Mouse (Mus musculus) cerebellum, postnatal 10 days (tissue): ENCODE results near the gene Usp11.

Experiments
- DNase-seq, 2 experiments: peaks; one replicate each; pipeline ENCODE4 v3.0.0; 2021; ENCODE audit warnings: mixed read lengths in 2 of 2

Usp11 gene

DNA sequence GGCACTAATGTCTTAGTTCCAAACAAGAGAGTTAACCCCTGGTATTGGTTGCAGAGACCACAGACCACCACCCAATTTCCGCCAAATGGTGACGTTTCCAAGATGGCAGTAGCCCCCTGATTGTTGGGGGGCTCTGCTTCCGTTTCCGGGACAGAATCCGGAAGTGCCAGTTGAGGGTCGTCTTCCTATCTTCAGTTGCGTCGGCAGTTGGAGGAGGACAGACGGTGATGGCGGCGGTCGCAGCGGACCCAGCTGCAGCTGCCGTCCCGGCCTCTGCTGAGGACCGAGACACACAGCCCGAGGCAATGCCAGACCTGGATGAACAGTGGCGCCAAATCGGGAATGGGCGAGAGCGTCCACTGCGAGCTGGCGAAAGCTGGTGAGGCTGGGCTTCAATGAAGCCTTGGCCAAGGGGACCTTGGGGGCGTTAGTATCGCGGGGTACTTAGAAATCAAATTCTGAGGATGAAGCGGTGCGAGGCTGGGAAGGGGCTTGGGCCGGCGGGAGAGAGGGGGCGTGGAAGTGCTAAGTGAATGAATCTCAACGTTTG, at the start of gene Usp11:
TSS of gene Usp11 (plus strand) at position 166 of the 550 bp plus-strand sequence.
- peak; percentile 77 to 79 for DNase-seq

DNA sequence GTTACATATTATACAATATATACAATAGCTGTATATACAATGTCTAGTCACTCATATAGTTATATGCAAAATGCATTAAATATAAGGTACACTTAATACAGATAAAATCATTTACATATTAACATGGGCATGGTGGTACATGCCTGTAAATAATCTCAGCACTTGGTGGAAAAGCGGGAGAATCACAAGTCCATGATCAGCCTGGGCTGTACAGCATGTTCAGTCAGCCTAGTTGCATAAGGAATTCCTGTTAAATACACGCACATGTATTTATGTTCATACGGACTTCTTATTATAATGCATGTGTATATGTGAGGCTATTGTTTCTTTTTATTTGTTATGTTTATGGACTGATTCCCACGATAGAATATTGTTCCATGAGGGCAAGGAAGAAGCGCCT, 46.1 kb upstream of the Usp11 start:
- no peak for DNase-seq

DNA sequence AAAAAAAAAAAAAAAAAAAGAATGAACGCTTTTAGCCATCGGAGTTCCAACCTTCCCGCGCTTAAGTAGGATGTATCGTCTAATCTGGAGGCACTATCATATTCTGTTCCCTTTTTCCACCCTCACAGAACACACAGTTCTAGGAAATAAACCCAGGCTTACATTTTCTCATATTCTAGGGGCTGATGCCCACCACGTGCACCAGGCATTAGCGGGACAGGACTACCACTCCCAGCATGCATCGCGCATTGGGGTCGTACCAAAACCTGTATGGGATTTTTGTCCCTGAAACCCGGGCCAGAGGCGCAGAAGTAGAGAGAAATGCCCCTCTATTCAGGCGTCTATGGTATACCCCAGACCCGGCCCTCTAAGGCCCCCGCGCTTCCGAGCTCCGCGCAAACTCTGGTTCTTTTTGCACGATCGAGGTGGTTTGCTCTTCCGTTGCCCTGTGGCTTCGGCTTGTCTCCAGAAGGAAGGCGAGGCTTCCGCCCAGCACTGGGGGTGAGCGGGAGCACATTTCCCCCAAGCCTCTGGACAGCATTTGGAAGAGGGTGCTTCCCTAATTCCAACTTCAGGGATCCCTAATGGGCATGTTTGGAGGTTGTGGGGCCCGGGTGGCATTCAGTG, 45.6 kb upstream of the Usp11 start, which contains the start of gene Uba1:
TSS of gene Uba1 (plus strand) at position 301 of the 627 bp plus-strand sequence.
- peak; percentile 84 to 91 for DNase-seq

DNA sequence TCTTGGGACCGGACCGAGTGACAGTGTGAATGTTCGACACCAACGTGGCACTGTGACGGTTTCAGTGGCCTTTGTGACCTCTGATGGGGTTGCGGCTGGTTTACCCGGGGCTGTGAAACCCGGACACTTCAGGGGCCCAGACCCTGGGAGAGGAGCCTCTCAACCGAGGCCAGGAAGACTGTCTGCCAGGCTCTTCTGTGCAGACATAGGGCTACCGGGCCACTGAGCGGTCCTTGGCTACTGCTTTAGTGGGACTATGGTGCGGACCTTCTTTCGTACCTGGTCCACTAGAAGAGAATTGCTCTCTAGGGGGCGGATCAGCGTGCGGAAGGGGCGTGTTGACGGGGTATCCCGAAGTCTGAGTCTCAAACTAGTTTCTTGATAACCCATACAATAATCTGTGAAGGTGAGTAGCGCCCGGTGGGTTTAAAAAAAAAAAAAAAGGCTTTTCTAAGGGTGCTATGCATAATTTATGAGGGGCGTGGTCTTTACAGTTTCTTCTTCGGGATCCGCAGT, 44.8 kb upstream of the Usp11 start:
- peak in 1 of 2 experiments; percentile 13 for DNase-seq

DNA sequence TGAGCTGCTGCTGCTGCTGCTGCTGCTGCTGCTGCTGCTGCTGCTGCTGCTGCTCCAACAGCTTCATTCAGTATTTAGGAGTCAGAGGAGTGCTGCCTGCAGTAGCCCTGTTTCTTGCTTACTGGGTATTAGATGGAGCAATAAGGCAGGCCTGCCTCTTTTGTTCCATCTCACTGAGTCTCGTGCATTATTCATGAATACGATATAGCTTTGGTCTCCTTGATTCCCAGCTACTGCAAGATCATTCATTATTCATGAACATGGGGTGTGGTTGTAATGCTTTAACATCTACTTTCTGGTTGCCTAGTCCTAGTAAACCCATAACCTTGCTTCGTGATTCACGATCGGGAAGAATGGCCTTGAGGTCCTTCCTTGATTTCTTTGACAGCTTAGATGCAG, 41.4 kb upstream of the Usp11 start:
- DNase-seq = no peak

DNA sequence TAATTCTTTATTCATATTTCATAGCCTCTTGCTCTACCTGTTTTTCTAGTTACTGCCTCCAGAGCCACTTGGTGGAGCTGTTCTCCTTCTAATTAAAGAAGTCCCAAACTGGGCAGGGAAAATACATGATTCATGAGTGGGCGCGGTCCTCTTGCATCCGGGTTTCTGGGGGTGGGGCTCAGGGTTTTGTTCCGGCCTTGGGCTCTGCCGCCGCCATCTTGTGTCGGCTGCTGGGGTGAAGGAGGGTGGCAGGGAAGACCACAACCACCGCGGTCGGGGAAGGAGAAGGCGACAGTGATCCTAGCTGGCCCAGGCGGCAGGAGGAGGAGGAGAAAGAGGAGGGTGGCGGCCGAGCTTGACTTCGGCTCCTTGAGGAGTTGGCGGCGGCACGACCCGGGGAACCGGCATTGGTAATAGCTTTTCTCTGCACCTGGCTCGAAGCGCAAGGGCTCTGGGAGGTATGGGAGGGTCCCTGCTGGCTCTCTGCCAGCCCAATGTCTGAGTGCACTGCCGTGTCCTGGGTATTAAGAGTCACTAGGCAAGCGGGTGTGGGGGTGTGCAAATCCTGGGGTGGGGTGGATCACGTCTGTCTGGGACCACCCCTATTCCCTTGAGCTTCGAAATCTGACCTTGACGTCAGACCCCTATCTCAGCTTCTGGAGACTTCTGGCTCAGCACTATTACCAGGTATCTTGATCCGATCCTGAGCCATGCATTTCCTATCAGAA, 40.8 kb upstream of the Usp11 start:
- peak; percentile 88 to 93 for DNase-seq

DNA sequence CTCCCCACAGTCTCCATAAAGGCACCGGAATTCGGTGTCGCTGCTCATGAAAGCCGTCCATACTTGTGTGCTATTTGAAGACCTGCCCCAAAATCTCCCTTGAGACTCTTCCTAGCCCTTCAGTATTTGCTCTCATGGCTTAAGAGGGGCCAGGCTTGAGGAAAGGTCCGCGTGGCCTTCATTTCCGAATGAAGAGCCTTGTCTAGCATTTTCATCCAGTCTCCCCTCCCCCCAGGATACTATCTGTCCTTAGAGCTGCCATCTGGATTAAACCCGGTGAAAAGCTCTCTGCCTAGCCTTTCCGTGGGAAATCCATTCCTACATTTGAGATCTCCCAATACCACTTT, 40.3 kb upstream of the Usp11 start:
- DNase-seq = peak; percentile 34 to 55

DNA sequence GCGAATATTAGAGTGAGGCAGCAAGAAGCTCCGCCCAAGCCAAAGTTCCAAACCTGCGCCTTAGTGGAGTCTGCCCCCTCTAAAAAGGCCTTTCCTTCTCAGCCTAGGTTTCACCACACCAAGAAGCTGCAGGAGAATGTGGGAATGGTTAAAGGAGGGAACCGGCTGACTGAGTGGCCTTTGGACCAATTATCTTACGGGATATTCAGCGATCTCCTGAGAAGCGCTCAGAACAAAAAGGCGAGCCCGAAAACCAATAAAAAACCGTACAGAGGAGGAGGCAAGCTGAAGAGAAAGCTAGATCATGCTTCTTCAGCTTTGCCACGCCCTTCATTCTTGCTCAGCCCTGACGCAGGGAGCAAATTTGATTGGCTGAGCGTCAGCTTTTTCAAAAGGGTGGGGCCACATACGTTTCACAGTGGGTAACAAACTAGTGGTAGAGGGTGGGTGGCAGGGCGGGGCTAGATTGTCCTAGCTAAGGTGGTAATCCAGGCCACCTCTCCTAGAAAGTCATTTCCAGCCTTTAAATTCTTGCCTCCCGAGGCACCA, 16.1 kb upstream of the Usp11 start, which contains the start of gene Cdk16:
TSS of gene Cdk16 (plus strand) at position 436 of the 549 bp plus-strand sequence.
- DNase-seq = peak; percentile 91

DNA sequence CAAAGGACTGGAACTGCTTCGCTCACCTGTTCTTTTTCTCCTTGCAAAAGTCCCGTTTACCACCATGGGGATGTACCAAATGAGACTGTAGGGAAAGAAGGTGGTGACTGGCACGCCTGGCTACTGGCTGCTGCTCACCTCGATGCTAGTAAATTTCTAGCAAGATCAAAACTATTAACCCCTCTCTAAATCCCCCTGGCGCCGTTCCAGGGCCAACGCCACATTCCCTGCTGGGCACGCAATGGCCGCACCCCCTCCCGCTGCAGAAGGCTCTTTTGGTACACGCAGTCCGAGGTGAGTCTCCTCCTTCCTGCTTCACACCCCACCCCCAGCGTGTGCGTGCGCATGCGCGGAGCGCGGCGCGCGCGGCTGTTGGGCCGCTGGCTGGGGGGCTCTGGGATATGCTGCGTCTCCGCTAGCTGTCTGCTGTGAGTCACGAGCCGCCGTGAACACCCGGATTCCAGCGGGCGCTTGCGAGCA, 15.6 kb upstream of the Usp11 start:
- DNase-seq = peak; percentile 91 to 93

DNA sequence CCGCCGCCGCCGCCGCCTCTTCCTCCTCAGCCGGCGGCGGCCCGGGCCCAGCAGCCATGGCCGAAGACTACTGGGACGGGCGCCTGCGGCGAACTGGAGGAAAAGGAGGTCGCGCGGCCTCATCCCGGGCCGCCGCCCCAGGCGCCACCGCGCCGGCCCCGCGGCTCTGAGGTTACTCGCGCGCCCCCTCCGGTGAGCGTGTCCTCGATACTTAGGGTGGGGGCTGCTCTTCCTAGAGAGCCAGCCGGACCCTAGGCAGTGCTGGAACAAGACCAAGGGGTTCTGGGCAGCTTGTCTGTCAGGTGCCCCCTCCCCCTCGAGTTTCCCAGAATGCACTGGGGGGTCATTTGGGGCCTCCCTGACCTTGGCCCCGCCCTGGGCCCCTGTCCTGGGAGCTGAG, 15.1 kb upstream of the Usp11 start:
- DNase-seq = peak; percentile 89 to 90

DNA sequence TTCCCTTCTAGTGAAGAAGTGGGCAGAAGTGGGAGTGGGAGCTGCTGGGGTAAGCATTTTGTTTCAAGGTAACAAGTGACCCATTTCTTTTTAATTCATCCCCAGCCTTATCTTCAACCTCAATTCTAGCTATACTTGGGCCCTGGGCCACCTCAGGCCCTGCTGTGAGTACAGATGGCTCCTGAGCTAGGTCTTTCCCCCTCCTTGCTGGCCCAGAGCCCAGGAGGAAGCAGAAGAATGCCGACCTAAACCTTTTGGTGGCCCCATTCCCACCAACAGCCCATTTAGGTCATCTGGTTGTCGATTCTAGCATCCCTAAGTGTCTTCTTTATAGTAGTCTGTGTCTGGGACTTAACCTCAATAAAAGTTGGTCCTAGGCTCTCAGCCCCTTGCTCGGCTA, 12.1 kb upstream of the Usp11 start:
- peak; percentile 69 to 83 for DNase-seq

DNA sequence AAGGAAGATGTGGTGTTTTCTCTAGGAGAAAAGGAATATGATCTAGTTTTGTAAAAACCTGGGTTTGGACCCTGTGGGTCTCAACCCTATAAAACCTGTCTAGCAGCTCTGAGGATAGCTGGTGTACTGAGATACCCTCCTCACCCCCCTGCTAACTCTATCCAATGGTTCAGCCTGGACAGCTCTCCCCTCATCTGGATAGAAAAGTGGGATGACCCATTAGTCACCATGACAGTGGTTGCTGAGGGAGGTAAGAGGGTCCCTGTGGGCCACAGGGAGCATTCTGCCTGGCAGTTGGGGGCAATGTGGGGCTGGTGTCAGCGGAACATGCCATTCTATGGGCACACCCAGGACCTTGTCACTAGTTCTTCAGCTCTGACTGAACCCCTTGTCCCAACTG, 11.1 kb upstream of the Usp11 start:
- no peak for DNase-seq

DNA sequence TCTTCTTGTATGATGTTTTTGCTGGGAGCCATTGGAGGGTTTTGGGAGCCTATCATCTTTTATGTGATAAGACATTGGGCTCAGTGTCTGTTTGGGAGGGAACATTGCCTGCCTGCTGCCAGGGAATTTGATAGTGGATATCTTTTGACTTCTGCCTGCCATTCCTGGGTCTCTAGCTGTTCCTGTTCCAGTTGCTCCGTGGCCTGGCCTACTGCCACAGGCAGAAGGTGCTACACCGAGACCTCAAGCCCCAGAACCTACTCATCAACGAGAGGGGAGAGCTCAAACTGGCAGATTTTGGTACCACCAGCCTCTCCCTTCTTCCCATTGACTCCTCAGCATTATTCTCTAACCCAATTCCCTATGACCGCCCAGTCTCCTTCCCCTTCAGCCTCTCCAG, 7.9 kb upstream of the Usp11 start:
- no peak for DNase-seq

DNA sequence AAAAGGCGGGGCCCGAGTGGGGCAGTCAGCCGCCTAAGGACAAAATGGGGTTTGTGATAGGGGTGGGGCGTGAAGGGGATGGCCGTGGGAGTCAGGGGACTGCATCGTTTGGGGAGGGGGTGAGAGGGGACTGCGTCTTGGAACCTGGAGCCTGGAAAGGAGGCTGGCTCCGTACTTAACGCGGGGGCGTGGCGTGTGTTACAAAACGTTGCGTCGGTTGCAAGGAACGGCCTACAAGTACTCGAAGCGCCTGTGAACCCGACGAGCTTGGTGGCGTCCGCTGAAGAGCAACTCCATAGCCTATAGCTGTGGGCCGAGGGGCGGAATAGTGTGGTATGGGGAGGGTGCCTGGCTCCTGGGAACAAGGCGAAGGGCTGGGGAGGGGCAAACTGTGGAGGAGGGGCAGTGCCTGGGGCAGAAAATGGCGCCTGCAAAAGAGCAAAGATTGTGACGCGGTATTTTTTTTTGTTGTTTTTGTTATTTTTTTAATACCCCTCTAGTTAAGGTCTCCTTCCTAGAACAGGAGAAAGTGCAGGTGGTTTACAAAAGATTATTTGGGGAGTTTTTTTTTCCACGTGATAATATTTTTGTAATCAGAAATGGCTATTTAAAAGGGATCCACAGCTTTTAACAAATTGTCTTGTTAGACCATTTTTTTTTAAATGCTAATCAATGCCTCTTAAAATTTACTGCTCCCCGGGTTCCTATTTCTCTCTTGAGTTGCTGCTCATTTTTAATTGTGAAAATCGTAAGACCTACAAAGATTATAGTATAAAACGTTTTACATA, 783 bp downstream of the Usp11 start:
- DNase-seq = peak; percentile 82 to 83

DNA sequence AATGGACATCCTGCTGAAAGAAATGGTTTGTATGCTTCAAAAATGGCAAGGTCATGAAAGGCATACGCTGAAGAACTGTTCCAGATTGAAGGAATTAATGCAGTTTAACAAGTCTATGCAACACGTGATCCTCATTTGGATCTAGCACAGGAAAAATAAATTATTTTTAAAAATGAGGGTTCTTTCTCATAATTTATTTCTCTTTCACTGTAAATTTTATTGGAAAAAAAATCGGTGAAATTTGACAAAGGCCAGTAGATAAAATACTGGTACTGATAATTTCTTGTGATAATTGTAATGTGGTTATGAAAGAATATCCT, 1.3 kb downstream of the Usp11 start:
- DNase-seq = no peak

DNA sequence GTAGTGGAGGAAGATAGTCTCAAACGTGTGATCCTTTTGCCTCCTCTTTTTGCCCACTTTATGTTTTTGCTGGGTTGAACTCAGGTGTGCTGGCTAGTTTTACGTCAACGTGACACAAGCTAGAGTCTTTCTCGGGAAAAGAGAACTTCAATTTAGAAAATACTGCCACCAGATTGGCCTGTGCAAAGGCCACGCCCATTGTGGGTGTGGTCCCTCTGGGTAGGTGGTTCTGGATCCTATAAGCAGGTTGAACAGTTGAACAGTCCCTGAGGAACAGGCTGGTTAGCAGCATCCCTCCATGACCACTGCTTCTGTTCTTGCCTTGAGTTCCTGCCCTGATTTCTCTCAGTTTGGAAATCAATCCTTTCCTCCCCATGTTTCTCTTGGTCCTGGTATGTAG, 25.0 kb downstream of the Usp11 start:
- DNase-seq = no peak

DNA sequence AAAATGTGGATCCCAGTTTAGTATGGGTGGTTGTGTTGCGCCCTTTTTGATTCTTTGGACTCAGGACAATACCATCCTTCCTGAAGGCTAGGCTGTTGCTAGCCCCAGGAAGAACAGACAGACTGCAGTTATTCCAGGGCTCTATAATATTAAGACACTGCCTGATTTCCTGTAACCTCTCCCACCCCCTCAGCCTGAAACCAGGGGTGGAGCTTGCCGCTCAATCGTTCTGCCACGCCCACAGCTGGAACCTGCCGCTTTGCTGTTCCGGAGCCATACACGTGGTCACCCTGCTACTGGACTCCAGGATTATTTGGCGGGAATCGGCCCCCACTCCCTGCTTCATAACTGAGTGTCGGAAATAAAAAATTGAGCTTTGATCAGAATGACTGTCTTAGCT, 26.3 kb downstream of the Usp11 start:
- DNase-seq = peak in 1 of 2 experiments; percentile 17

DNA sequence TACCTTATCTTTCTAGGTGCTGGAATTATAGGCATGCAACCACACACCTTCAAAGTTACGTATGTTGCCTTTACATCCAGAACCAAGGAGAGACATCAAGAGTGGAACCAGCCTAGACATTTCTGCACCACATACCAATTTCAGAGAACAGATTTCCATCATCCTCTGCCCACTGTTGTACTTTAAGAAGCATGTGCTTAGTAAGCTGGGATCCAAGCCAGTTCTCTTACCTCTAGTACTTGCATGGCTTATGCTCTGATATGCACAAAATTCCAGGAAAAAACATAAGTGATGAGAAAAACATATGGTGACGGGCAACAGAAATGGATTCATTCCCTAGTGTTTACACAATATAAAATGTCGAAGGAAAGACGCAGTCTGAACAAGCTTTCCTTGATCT, 32.8 kb downstream of the Usp11 start:
- DNase-seq = no peak

DNA sequence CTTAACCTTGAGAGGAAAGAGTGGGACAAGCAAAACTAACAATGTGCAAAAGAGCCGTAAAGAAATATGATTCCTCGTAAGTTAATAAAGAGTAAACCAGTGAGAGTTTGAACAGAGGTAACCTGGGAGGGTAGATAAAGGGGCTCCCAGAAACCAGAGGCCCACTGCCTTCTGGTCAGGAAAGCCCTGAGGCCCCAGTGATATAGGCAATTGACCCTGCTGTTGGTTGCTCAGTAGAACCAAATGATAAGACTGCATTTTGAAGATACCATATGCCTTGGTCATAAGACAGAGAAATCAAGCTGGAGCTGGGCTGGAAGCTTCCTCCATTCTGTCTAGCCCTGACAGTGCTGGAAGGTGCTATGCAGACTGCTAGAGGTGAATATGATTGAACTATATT, 45.1 kb downstream of the Usp11 start:
- no peak for DNase-seq

DNA sequence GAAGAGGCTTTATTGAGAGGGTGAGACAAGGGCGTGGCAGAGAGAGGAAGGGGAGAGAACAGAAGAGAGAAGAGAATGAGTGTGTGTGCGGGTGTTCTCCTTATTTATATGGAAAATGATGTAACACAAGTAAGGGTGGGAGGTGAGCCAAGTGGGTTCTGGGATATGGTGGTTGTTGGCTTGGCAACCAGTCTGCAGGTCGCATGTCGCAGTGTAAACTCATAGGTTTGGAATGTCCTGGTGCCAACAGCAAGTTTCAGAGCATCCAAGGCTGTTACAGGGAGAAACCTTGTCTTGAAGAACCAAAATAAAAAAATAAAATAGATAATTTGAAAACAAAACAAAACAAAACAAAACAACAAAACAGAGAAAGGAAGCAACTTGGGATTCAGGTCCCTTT, 57.5 kb downstream of the Usp11 start:
- DNase-seq = no peak
